Mouse (Mus musculus): ENCODE results near the gene BC017158.

DNA sequence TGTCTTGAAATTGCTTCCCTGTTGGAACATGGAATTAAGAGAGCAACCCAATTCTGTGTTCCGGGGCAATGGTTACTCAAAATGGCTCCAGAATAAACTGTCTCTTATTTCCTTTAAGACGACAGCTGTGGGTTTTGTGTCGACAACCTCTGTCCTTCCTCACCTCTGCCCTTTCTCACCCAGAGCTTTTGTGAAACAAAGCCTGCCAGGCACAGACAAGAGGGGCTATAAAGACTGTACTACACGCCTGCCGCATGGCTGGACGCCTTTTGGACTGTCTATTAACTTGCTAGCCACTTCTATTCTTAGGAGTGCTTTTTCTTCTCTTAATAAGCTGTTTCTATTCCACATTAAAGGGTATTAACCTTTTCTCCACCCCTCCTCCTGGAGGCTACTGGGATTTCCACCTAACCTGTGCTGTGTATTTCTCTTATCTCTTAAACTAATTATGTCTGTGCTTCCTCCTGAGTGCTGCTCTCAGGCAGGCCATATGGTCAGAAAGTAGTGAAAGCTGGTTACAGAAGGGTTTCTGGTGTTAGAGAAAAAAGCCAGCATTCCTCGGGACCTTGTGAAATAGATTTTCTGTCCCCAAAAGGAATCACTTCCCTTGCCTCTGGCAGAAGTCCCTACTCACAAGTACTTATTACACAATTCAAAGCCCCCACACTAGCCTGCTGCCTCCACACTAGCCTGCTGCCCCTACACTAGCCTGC is 15.3 kb downstream of the BC017158 start:
- TF ChIP-seq CTCF (IDR thresholded peaks at IDR 0.05; ENCODE audit: control insufficient read depth, insufficient read depth, low read length) (no peak), POLR2A (IDR thresholded peaks at IDR 0.05; ENCODE audit: borderline replicate concordance, control insufficient read depth, low read depth, low read length) (no peak)

Measured in bone marrow, adult 2 months (tissue).